Mouse (Mus musculus) thymus, postnatal 0 days (tissue): ENCODE measurements around the gene Tnni2. TPM values are rescaled to one million over a fixed set of nuclear protein-coding genes. Genes with fewer than 3 reads are reported as not detected.

Experiments
- DNase-seq: peaks from one replicate; pipeline ENCODE4 v3.0.0-alpha.2; 2015; ENCODE audit warnings: low spot score
- polyA plus RNA-seq: library from polyadenylated mRNA; unstranded; fragments of >200 nt; fragmentation: Nextera tagmentation; extraction: Ambion mirVana; gene quantifications from 2 replicates; pipeline ENCODE4 v1.2.1, GENCODE M21; 2015

Gene Tnni2
- polyA plus RNA-seq, 1 experiment from 2014 or later: 14.1 TPM

- peak; percentile 91 for DNase-seq
Measured at GRCm38 (mm10) chr7:142481568-142482255, 40.1 kb downstream of the Tnni2 start.

GRCm38 (mm10) chr7:142482256-142482609, 40.6 kb downstream of the Tnni2 start:
- DNase-seq: no peak

DNA sequence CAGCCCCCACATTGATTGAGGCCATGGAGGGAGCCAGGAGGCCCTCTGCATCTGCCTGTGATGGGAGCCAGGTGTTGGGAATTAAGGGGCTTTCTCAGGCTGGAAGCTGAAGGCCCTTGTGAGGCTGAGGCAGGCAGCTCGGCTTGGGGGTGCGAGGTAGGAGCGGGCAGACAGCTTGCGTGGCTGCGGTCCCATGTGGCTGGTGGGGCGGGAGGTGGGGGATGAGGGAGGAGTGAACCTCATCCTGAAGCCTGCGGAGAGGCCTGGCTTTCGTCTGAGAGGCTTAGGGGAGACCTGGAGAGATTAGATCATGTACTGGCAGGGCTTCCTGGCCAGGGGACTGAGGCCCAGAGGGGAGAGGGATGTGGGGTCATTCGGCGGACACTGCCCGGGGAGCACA, 41.5 kb downstream of the Tnni2 start:
- no peak for DNase-seq

DNA sequence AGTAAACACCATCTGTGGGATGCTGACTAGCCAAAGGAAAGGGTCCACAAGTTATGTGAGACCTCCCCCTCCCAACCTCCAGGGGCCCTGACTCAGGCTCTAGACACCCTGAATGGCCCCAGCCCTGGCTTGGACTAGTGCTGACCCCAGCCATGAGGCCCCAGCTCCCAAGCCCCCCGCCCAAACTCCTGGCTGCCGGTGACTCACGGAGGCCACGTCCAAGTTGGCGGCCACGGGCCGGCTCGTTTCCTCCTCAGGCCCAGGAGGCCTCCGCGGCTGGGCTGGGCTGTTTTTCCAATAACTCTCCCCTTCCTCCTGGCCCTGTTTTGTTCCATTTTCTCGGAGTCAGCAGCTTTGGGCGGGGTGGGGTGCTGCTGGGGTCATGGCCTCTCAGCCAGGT, 43.2 kb downstream of the Tnni2 start:
- no peak for DNase-seq

DNA sequence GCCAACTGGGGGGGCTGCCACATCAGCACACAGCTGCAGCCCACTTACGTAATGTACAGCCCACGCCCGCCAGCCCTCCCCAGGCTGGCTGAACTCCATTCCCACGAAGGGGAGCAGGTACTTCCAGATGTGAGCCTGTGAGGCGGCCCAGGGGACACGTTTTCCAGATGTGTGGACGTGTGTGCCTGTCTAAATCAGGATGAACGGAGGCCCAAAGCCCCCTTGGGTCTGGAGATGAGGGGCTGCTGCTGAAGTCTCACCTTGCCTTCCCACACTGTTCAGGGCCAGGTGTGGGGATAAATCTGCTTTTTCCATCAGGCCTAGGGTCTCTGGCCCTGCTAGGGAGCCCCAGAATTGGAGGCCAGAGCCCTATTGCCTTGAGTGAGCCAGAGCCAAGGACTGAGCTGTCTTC, 45.1 kb downstream of the Tnni2 start:
- DNase-seq: no peak

DNA sequence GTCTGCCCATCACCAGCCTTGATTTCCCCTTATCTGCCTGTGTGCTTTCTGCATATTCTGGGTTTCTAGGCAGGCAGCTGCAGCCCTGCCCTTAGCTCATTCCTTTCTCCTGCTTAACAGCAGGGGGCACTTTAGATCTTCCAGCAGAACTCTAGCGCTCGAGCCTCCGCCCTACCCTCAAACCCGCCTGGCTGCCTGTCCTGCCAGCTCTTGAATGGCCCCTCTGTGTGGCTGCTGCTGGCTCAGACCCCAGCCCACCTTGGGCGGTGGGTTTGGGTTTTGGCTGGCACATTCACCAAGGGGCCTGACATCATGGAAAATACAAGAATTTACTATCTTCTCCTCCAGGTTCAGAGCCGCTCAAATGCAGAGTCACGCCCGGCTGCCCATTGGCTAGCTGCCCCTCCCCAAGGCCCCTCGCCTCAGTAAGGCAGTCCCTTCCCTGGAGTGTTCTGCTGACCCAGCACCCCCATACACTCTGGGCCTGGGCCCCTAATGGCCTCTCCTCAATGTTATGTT, 45.8 kb downstream of the Tnni2 start:
- DNase-seq: no peak

DNA sequence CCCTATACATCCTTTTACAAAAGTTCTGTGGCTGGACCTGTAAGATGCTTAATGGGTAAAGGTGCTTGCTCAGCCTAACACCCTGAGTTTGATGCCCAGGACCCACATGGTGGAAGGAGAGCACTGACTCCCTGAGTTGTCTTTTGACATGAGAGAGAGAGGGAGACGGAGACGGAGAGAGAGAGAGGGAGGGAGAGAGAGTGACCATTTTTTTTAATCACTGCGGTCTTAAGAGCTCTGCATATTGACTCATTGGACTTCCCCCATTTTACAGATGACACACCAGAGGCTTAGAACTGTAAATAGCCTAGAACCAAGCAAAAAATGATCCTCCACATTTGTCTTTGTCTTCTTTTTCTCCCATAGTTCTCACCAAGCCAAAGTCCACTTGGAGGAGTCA, 46.4 kb downstream of the Tnni2 start:
- DNase-seq: no peak

- DNase-seq: no peak
Measured at GRCm38 (mm10) chr7:142493535-142493934, 51.9 kb downstream of the Tnni2 start.

Other genes starting within 250 kb of the Tnni2 start
- gene Krtap5-3, start 240.4 kb upstream of the Tnni2 start, polyA plus RNA-seq: not detected in 2 replicates
- gene Gm7579, start 229.9 kb upstream of the Tnni2 start, polyA plus RNA-seq: not detected in 2 replicates
- gene Krtap5-5, start 211.8 kb upstream of the Tnni2 start, polyA plus RNA-seq: 0.16 TPM in 1 of 2 replicates, not detected in the other
- gene Gm40460, start 200.7 kb upstream of the Tnni2 start, polyA plus RNA-seq: not detected in 2 replicates
- not detected in 2 replicates for gene Gm2431, start 183.5 kb upstream of the Tnni2 start, polyA plus RNA-seq
- gene Gm4559, start 167.4 kb upstream of the Tnni2 start, polyA plus RNA-seq: not detected in 2 replicates
- not detected in 2 replicates for gene Krtap5-1, start 144.7 kb upstream of the Tnni2 start, polyA plus RNA-seq
- gene Krtap5-4, start 138.3 kb upstream of the Tnni2 start, polyA plus RNA-seq: not detected in 2 replicates
- 8.5 and 10.6 TPM in 2 replicates for gene Ifitm10, start 68.1 kb upstream of the Tnni2 start, polyA plus RNA-seq
- gene Gm49369, start 59.1 kb upstream of the Tnni2 start, polyA plus RNA-seq: 5.1 TPM in 1 of 2 replicates, not detected in the other
- gene Ctsd, start 53.8 kb upstream of the Tnni2 start, polyA plus RNA-seq: 395 and 403 TPM in 2 replicates
- gene Syt8, start 7.0 kb upstream of the Tnni2 start, polyA plus RNA-seq: 0.34 and 0.75 TPM in 2 replicates
- 655 and 664 TPM in 2 replicates for gene Lsp1, start 19.0 kb downstream of the Tnni2 start, polyA plus RNA-seq
- 4.7 and 5.2 TPM in 2 replicates for gene Tnnt3, start 57.0 kb downstream of the Tnni2 start, polyA plus RNA-seq
- gene Mrpl23, start 90.9 kb downstream of the Tnni2 start, polyA plus RNA-seq: 20.1 and 20.7 TPM in 2 replicates
- 53.2 and 64.1 TPM in 2 replicates for gene Igf2, start 225.0 kb downstream of the Tnni2 start, polyA plus RNA-seq
- gene Gm49394, start 228.1 kb downstream of the Tnni2 start, polyA plus RNA-seq: 0.08 TPM in 1 of 2 replicates, not detected in the other